Mouse (Mus musculus) thymus, postnatal 10 days (tissue): ENCODE measurements around the gene Ccdc151.

Source experiments
- DNase-seq, 2 experiments: peaks; one replicate each; pipeline ENCODE4 v3.0.0; 2021; ENCODE audit warnings: low spot score in 2 of 2

Ccdc151 gene

GRCm38 (mm10) chr9:21958372-21958771 lies 44.1 kb downstream of the Ccdc151 start:
- DNase-seq: no peak

DNA sequence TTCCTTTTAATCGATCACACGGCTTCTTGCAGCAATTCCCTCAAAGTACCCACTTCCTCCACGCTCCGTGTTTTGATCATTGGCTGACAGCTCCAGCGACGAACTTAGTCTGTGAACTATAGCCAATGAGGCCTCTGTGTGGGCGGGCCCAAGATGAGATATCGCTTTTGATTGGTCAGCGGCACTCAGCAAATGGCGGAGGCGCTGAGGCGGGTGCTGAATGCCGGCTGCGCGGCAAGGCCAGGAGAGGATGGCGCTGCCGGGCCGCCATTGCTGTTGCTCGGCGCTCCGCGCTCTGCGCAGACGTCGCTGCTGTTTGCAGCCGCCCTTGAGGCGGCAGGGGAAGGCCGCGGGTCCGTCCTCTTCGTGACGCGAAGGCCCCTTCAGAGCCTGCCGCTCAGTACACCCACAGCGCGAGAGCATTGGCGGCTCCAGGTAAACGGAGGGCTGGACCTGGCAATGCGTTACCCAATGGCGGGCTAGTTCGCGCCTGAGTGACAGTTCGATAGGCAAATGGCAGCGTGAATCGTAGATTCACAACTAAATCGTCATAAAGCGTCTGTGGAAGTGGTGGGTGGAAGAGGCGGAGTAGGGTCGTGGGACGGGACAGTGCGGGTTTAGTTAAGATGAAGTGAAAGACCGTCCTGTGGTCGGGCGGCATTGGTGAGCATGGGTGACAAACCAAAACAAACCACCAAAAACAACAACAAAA lies 46.7 kb downstream of the Ccdc151 start, which contains the start of gene Swsap1:
TSS of gene Swsap1 (plus strand) at position 186 of the 712 bp plus-strand sequence.
- DNase-seq: peak; percentile 97 to 99

DNA sequence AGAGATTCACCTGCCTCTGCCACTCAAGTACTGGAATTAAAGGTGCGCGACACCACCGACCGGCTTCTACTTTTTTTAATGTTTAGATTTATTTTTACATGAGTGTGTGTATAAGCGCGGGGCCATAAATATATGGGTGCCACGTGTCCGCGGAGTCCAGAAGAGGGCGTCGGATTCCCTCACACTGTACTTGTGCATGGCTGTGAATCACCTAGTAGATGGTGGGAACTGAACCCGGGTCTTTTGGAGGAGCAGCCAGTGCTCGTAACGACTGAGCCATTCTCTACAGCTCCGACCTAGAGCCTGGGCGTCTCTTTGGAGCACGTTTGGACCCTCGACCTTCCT lies 47.2 kb downstream of the Ccdc151 start:
- DNase-seq: no peak

- no peak for DNase-seq
Observed at GRCm38 (mm10) chr9:21954635-21955034, 47.8 kb downstream of the Ccdc151 start.

DNA sequence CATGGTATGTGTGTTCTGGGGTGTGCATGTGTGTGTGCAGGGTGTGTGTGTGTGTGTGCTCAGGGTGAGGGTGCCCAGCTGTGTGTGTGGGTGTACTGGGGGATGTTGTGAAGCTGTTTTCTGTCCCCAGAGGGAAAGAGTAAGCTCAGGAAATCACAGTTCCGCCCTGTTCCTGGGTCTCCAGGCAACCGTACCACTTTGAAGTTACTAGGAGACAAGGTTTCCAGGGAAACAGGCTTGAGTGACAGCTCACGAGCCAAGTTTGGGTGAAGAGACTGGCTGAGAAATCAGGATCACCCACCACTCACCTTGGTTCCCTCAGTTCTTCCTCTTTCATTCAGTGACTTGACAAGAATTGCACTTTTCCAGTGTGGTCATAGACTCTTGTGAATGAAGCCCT lies 48.8 kb downstream of the Ccdc151 start:
- DNase-seq: no peak

- no peak for DNase-seq
Observed at GRCm38 (mm10) chr9:21951977-21952376, 50.5 kb downstream of the Ccdc151 start.

DNA sequence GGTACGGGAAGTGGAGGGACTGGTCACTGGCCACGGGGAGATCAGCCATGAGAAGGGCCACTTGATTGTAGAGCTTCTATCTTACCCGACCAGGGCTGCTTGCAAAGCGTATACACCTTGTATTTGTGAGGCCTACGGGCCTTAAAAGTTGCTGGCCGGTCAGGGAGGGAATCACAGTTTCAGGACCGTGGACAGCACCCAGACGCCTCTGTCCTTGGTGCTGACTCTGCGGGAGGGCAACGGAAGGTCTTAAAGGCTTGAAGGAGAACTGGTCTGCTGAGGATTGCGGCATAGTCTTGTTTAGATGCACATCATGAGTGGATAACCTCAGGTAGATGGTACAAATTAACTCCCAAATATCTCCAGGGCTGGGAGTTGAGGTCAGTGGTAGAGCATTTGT lies 52.1 kb downstream of the Ccdc151 start:
- DNase-seq: peak in 1 of 2 experiments; percentile 76

- DNase-seq: no peak
Observed at GRCm38 (mm10) chr9:21948790-21949189, 53.6 kb downstream of the Ccdc151 start.

DNA sequence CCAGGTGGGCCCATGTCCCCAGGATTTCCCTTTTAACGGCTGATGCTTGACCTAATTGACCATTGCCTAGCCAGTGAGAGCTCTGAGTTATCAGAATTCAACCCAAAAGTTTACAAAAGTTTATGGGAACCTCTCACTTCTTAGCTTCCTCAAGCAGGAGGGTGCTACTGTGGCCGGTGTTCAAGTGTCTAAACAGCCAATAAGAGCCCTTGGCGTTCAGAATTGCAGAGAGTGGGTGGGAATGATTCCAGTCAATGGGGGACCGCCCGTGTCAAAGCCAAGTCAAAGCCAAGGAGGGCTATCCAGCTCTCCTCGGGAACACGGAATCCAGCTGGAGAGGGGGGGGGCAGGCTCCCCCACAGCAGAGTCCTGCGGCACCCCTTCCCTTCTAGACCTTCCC lies 54.3 kb downstream of the Ccdc151 start:
- no peak for DNase-seq

- DNase-seq: no peak
Observed at GRCm38 (mm10) chr9:21947540-21948130, 54.8 kb downstream of the Ccdc151 start.

DNA sequence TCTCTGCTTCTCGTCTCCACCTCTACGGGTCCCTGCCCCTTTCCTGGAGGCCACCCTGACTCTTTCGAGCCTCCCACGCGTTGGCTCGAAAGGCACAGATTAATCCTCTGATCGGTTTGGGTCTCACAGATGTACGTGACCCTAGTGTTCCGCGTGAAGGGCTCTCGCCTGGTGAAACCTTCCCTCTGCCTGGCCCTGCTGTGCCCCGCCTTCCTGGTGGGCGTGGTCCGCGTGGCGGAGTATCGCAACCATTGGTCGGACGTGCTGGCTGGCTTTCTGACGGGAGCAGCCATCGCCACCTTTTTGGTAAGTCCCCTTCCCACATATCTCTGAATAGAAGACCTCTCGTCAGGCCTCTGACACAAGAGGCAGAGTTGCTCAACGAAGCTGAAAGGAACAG lies 58.2 kb downstream of the Ccdc151 start:
- DNase-seq: no peak

- no peak for DNase-seq
Observed at GRCm38 (mm10) chr9:21943638-21944037, 58.8 kb downstream of the Ccdc151 start.

GRCm38 (mm10) chr9:21943046-21943445 lies 59.4 kb downstream of the Ccdc151 start:
- no peak for DNase-seq
